Mouse (Mus musculus) MEL (cell line): ENCODE data around the gene Mobp. TPM values are rescaled to one million over a fixed set of nuclear protein-coding genes. Genes with fewer than 3 reads are reported as not detected.

Experiments
- DNase-seq: peaks from one replicate; pipeline ENCODE4 v3.0.0; 2011; ENCODE audit warnings: low read depth, low spot score
- H3K27ac ChIP-seq: 2 replicates; pipeline ENCODE4 v1.5.1; 2012; ENCODE audit warnings: low read depth, mild to moderate bottlenecking, control low read depth, low read length, moderate library complexity; ENCODE audit not compliant: control insufficient read depth
- H3K27me3 ChIP-seq, 2 experiments: fragments of 150-350 bp in 1 of 2; sonication (generic) in 1 of 2; 2 replicates each; pipeline ENCODE4 v1.6.1; 2012; ENCODE audit warnings: low read length in 2 of 2, mild to moderate bottlenecking in 2 of 2, improper control_type of control experiment in 1 of 2, moderate library complexity in 1 of 2; ENCODE audit not compliant: insufficient read depth in 2 of 2, control insufficient read depth in 1 of 2
- H3K36me3 ChIP-seq, 2 experiments: 2 replicates each; pipeline ENCODE4 v1.6.1; 2012 to 2014; ENCODE audit warnings: low read length in 2 of 2, improper control_type of control experiment in 1 of 2, inconsistent platforms in 1 of 2, mild to moderate bottlenecking in 1 of 2; ENCODE audit not compliant: insufficient read depth in 2 of 2, control insufficient read depth in 1 of 2
- H3K4me1 ChIP-seq, 2 experiments: fragments of 150-350 bp in 1 of 2; sonication (generic) in 1 of 2; 2 replicates each; pipeline ENCODE4 v1.6.1; 2012; ENCODE audit warnings: low read length in 2 of 2, improper control_type of control experiment in 1 of 2, mild to moderate bottlenecking in 1 of 2; ENCODE audit not compliant: insufficient read depth in 2 of 2, control insufficient read depth in 1 of 2
- H3K4me3 ChIP-seq, 2 experiments: fragments of 150-350 bp in 1 of 2; sonication (generic) in 1 of 2; 2 replicates each; pipeline ENCODE4 v1.5.1; 2012; ENCODE audit warnings: low read depth in 2 of 2, low read length in 2 of 2, mild to moderate bottlenecking in 2 of 2, moderate library complexity in 2 of 2, control low read depth in 1 of 2, improper control_type of control experiment in 1 of 2; ENCODE audit not compliant: control insufficient read depth in 1 of 2, insufficient read depth in 1 of 2
- H3K79me2 ChIP-seq: 2 replicates; pipeline ENCODE4 v1.6.1; 2012; ENCODE audit warnings: mild to moderate bottlenecking, low read length, moderate library complexity; ENCODE audit not compliant: control insufficient read depth, poor library complexity, insufficient read depth
- H3K9ac ChIP-seq: 2 replicates; pipeline ENCODE4 v1.6.1; 2012; ENCODE audit warnings: low read depth, mild to moderate bottlenecking, control low read depth, low read length, moderate library complexity; ENCODE audit not compliant: control insufficient read depth, poor library complexity, severe bottlenecking
- H3K9me3 ChIP-seq: fragments of 150-350 bp; sonication (generic); replicated peaks from 2 replicates; pipeline ENCODE4 v1.6.1; 2012; ENCODE audit warnings: mild to moderate bottlenecking, low read length, improper control_type of control experiment, moderate library complexity; ENCODE audit not compliant: insufficient read depth
- CHD1 ChIP-seq: IDR thresholded peaks from 2 replicates; pipeline ENCODE4 v1.6.1; 2012; ENCODE audit warnings: low read depth, mild to moderate bottlenecking, inconsistent platforms, low read length, improper control_type of control experiment
- CHD2 ChIP-seq: IDR thresholded peaks from 2 replicates; pipeline ENCODE4 v1.6.1; 2011; ENCODE audit warnings: low read length, improper control_type of control experiment
- CTCF ChIP-seq, 3 experiments: IDR thresholded peaks in 2 of 3; conservative IDR thresholded peaks in 1 of 3; 2 replicates each; pipeline ENCODE4 v1.5.1; 2011 to 2012; ENCODE audit warnings: low read length in 3 of 3, low read depth in 2 of 3, mild to moderate bottlenecking in 2 of 3, improper control_type of control experiment in 1 of 3, inconsistent platforms in 1 of 3, mixed read lengths in 1 of 3, moderate library complexity in 1 of 3; ENCODE audit not compliant: control insufficient read depth in 1 of 3, insufficient read depth in 1 of 3, poor library complexity in 1 of 3, severe bottlenecking in 1 of 3
- EP300 ChIP-seq, 2 experiments: IDR thresholded peaks; 2 replicates each; pipeline ENCODE4 v1.6.1; 2011; ENCODE audit warnings: improper control_type of control experiment in 2 of 2, low read length in 2 of 2, low read depth in 1 of 2, mild to moderate bottlenecking in 1 of 2
- ETS1 ChIP-seq: IDR thresholded peaks from 2 replicates; pipeline ENCODE4 v1.6.1; 2012; ENCODE audit warnings: low read depth, mild to moderate bottlenecking, inconsistent platforms, low read length, improper control_type of control experiment, moderate library complexity
- GABPA ChIP-seq: IDR thresholded peaks from 2 replicates; pipeline ENCODE4 v1.6.1; 2012; ENCODE audit warnings: low read depth, mild to moderate bottlenecking, inconsistent platforms, low read length, improper control_type of control experiment, moderate library complexity
- GATA1 ChIP-seq: IDR thresholded peaks from 2 replicates; pipeline ENCODE4 v1.6.1; 2011; ENCODE audit warnings: low read depth, low read length, improper control_type of control experiment
- JUND ChIP-seq: IDR thresholded peaks from 2 replicates; pipeline ENCODE4 v1.6.1; 2011; ENCODE audit warnings: low read depth, mild to moderate bottlenecking, improper control_type of control experiment, low read length
- MAFK ChIP-seq: IDR thresholded peaks from 2 replicates; pipeline ENCODE4 v1.6.1; 2011; ENCODE audit warnings: low read depth, mild to moderate bottlenecking, low read length, improper control_type of control experiment, borderline replicate concordance
- MAX ChIP-seq: IDR thresholded peaks from 2 replicates; pipeline ENCODE4 v1.6.1; 2011; ENCODE audit warnings: low read length, improper control_type of control experiment
- MAZ ChIP-seq: IDR thresholded peaks from 2 replicates; pipeline ENCODE4 v1.6.1; 2012; ENCODE audit warnings: low read depth, mild to moderate bottlenecking, inconsistent platforms, low read length, improper control_type of control experiment
- MYB ChIP-seq: IDR thresholded peaks from 2 replicates; pipeline ENCODE4 v1.6.1; 2011; ENCODE audit warnings: mild to moderate bottlenecking, low read depth, low read length, improper control_type of control experiment
- NRF1 ChIP-seq: IDR thresholded peaks from 2 replicates; pipeline ENCODE4 v1.6.1; 2014; ENCODE audit warnings: low read depth, mild to moderate bottlenecking, inconsistent platforms, low read length, improper control_type of control experiment, moderate library complexity; ENCODE audit not compliant: poor library complexity, insufficient read depth, severe bottlenecking
- POLR2A ChIP-seq, 2 experiments: IDR thresholded peaks; 2 replicates each; pipeline ENCODE4 v1.6.1; 2011 to 2012; ENCODE audit warnings: low read length in 2 of 2, mild to moderate bottlenecking in 2 of 2, control low read depth in 1 of 2, improper control_type of control experiment in 1 of 2, low read depth in 1 of 2, moderate library complexity in 1 of 2; ENCODE audit not compliant: control insufficient read depth in 1 of 2, insufficient read depth in 1 of 2, poor library complexity in 1 of 2
- POLR2AphosphoS2 ChIP-seq: IDR thresholded peaks from 2 replicates; pipeline ENCODE4 v1.6.1; 2011; ENCODE audit warnings: low read length, improper control_type of control experiment
- POLR2AphosphoS5 ChIP-seq: IDR thresholded peaks from 2 replicates; pipeline ENCODE4 v1.6.1; 2012; ENCODE audit warnings: low read depth, borderline replicate concordance, mild to moderate bottlenecking, inconsistent platforms, low read length, moderate library complexity, mixed read lengths
- RAD21 ChIP-seq: IDR thresholded peaks from 2 replicates; pipeline ENCODE4 v1.6.1; 2011; ENCODE audit warnings: mild to moderate bottlenecking, low read depth, low read length, improper control_type of control experiment
- RCOR1 ChIP-seq: IDR thresholded peaks from 2 replicates; pipeline ENCODE4 v1.6.1; 2012; ENCODE audit warnings: low read depth, mild to moderate bottlenecking, inconsistent platforms, low read length, improper control_type of control experiment
- SIN3A ChIP-seq: IDR thresholded peaks from 2 replicates; pipeline ENCODE4 v1.6.1; 2012; ENCODE audit warnings: low read length, improper control_type of control experiment, inconsistent platforms
- TAL1 ChIP-seq: IDR thresholded peaks from 2 replicates; pipeline ENCODE4 v1.6.1; 2012; ENCODE audit warnings: mild to moderate bottlenecking, inconsistent platforms, low read length, moderate library complexity, mixed read lengths
- TBP ChIP-seq: IDR thresholded peaks from 2 replicates; pipeline ENCODE4 v1.8.0; 2011; ENCODE audit warnings: low read depth, low read length, improper control_type of control experiment
- ZC3H11A ChIP-seq: IDR thresholded peaks from 2 replicates; pipeline ENCODE4 v1.6.1; 2012; ENCODE audit warnings: low read depth, mild to moderate bottlenecking, inconsistent platforms, low read length, improper control_type of control experiment
- ZMIZ1 ChIP-seq: IDR thresholded peaks from 2 replicates; pipeline ENCODE4 v1.6.1; 2012; ENCODE audit warnings: low read depth, mild to moderate bottlenecking, inconsistent platforms, low read length, improper control_type of control experiment, moderate library complexity
- ZNF384 ChIP-seq: IDR thresholded peaks from 2 replicates; pipeline ENCODE4 v1.6.1; 2012; ENCODE audit warnings: low read depth, mild to moderate bottlenecking, inconsistent platforms, low read length, improper control_type of control experiment
- polyA plus RNA-seq, 2 experiments: library from polyadenylated mRNA; stranded (reverse) in 1 of 2; unstranded in 1 of 2; fragments of >175 nt in 1 of 2; fragments of >200 nt in 1 of 2; gene quantifications; 2 replicates each; pipeline versions ENCODE4 v1.2.1 to v1.2.4; 2012; ENCODE audit warnings: low replicate concordance in 2 of 2, low read depth in 1 of 2; ENCODE audit not compliant: insufficient read length in 2 of 2, insufficient read depth in 1 of 2, missing spikeins in 1 of 2
- total RNA-seq: library from RNA; depleted of rRNA; stranded (reverse); fragments of 300-350 nt; gene quantifications from 2 replicates; pipeline ENCODE4 v1.2.3, GENCODE M21; 2012

Mobp gene
- total and polyA plus RNA-seq, 3 experiments, result not detected

- peak overlapping the region; percentile 53 to 95 for H3K4me3 ChIP-seq
- H3K27me3 ChIP-seq, result no peaks in the 10 kb centered on the region
- H3K36me3 ChIP-seq, result peaks cover 14 to 16% of the 10 kb centered on the region in 2 experiments
- H3K79me2 ChIP-seq, result peaks cover 33% of the 10 kb centered on the region
- no peaks in the 10 kb centered on the region for H3K9me3 ChIP-seq
- TF ChIP-seq CTCF (IDR thresholded peaks at IDR 0.05 in 2 of 3, conservative IDR thresholded peaks at IDR 0.05 in 1 of 3; ENCODE audit: control insufficient read depth in 1 of 3, insufficient read depth in 1 of 3, low read depth in 2 of 3, low read length in 3 of 3, poor library complexity in 1 of 3, severe bottlenecking in 1 of 3), result no peak
- TF ChIP-seq MAFK, result no peak
- peak in 1 of 2 experiments; percentile 42; a peak in 1 of 4 replicates for TF ChIP-seq POLR2A (IDR thresholded peaks at IDR 0.05; ENCODE audit: control insufficient read depth in 1 of 2, insufficient read depth in 1 of 2, low read depth in 1 of 2, low read length in 2 of 2, poor library complexity in 1 of 2)
- TF ChIP-seq GATA1, result no peak
- TF ChIP-seq RAD21, result no peak
- 0 out of 2 replicates have a peak, but pooled peaks have one; percentile 6 for TF ChIP-seq SIN3A
- no peak for TF ChIP-seq MYB
- TF ChIP-seq RCOR1, result no peak
- 0 out of 2 replicates have a peak, but pooled peaks have one; percentile 27 for TF ChIP-seq CHD1
- peaks cover 0 to 7% of the 10 kb centered on the region in 2 experiments; a peak in 1 of 4 replicates for H3K4me1 ChIP-seq
- peak; percentile 53 for DNase-seq
- peak overlapping the region; percentile 96 for H3K27ac ChIP-seq
- H3K9ac ChIP-seq, result peak overlapping the region; percentile 100
These were observed 20.2 kb upstream of the Mobp start for GRCm38 (mm10) chr9:120129276-120129675.

- H3K9ac ChIP-seq, result no peak overlapping the region
- H3K36me3 ChIP-seq, result peaks cover 8 to 15% of the 10 kb centered on the region in 2 experiments
- H3K4me1 ChIP-seq, result peaks cover 0 to 5% of the 10 kb centered on the region in 2 experiments; a peak in 1 of 4 replicates
These were observed 17.7 kb upstream of the Mobp start for GRCm38 (mm10) chr9:120131784-120132288.

DNA sequence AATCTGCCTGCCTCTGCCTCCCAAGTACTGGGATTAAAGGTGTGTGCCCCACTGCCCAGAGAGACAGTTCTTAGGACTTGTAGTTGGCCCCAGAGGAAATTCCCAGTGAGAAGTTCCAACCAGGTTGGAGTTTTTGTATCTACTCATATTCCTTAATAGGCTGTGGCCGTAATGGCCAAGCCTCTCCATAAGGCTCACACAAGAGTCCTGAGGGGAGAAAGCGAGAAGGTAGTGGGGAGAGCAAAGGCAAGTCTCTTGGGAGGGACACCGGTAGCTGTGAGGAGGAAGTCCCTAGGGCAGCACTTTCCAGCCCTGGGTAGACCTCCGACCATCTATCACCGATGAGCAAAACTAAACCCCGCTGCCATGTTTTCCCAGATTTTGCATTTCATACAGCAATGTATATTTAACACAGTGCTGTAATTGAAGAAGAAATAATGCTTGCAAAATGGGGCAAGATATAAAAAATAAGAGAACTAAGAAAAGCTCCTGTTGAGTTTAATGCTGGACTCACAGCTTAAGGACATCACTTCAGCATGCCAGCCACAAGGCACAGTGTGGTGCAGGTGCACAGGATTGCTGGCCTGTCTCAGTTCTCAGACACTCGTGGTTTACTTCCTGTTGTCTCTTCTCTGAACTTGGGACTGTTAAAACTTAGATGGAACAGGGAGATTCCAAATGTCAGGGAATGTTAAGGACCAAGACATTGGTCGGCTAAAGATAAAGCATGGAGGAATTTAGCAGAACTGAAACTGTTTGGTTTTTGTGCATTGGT lies 16.3 kb upstream of the Mobp start:
- Histone ChIP-seq H3K27ac (no peak overlapping the region), H3K36me3 (peaks cover 7 to 14% of the 10 kb centered on the region in 2 experiments)

More at GRCm38 (mm10) chr9:120131784-120132288, 17.7 kb upstream of the Mobp start:
- no peak overlapping the region for H3K27ac ChIP-seq
- TF ChIP-seq TBP (no peak), MAX (no peak), POLR2AphosphoS2 (peak; percentile 63), ZMIZ1 (peak; percentile 20; the same call in 1 of the 2 replicates), GABPA (no peak), POLR2A (IDR thresholded peaks at IDR 0.05; ENCODE audit: control insufficient read depth in 1 of 2, insufficient read depth in 1 of 2, low read depth in 1 of 2, low read length in 2 of 2, poor library complexity in 1 of 2) (peak in 1 of 2 experiments; percentile 64; a peak in 1 of 4 replicates), EP300 (IDR thresholded peaks at IDR 0.05; ENCODE audit: low read depth in 1 of 2, low read length in 2 of 2) (no peak), SIN3A (no peak), ZC3H11A (no peak)
- TF ChIP-seq, all 39 proteins: peak for 3
- Histone ChIP-seq H3K9me3 (no peaks in the 10 kb centered on the region), H3K4me3 (no peak overlapping the region), H3K27me3 (no peaks in the 10 kb centered on the region), H3K79me2 (peaks cover 31% of the 10 kb centered on the region)
- peak; percentile 41 for DNase-seq

More for the DNA sequence above, 16.3 kb upstream of the Mobp start:
- TF ChIP-seq NRF1 (no peak), MAZ (no peak), POLR2AphosphoS5 (peak; percentile 63; the same call in 1 of the 2 replicates), ETS1 (no peak), SIN3A (peak; percentile 28; the same call in 1 of the 2 replicates), ZNF384 (no peak), JUND (no peak), CHD2 (no peak), ZMIZ1 (no peak), TAL1 (no peak)
- Histone ChIP-seq H3K9ac (no peak overlapping the region), H3K79me2 (peaks cover 23% of the 10 kb centered on the region), H3K27me3 (no peaks in the 10 kb centered on the region), H3K4me3 (no peak overlapping the region), H3K9me3 (no peaks in the 10 kb centered on the region), H3K4me1 (0 out of 4 replicates have a peak, but pooled peaks cover 0 to 3% of the 10 kb centered on the region in 2 experiments)
- DNase-seq, result peak; percentile 65
